Mouse (Mus musculus) hindbrain, embryonic 12.5 days (tissue): ENCODE measurements around the gene Cmya5. TPM values are rescaled to one million over a fixed set of nuclear protein-coding genes. Genes with fewer than 3 reads are reported as not detected.

Experiments
- ATAC-seq: fragments of 200-750 bp; cut with Nextera tagmentation; 2 replicates; pipeline ENCODE4 v1.8.0; 2017; ENCODE audit warnings: moderate TSS enrichment; ENCODE audit not compliant: low FRiP score
- H3K27ac ChIP-seq: fragments of 300-500 bp; sonication (generic); 2 replicates; pipeline ENCODE4 v1.5.1; 2016; ENCODE audit warnings: mild to moderate bottlenecking
- H3K27me3 ChIP-seq: fragments of 300-500 bp; sonication (generic); 2 replicates; pipeline ENCODE4 v1.6.1; 2016; ENCODE audit warnings: mild to moderate bottlenecking
- H3K36me3 ChIP-seq: fragments of 300-500 bp; sonication (generic); 2 replicates; pipeline ENCODE4 v1.6.1; 2016; ENCODE audit warnings: mild to moderate bottlenecking
- H3K4me1 ChIP-seq: fragments of 300-500 bp; sonication (generic); 2 replicates; pipeline ENCODE4 v1.6.1; 2016
- H3K4me2 ChIP-seq: fragments of 300-500 bp; sonication (generic); replicated peaks from 2 replicates; pipeline ENCODE4 v1.6.1; 2016; ENCODE audit warnings: mild to moderate bottlenecking
- H3K4me3 ChIP-seq: fragments of 300-500 bp; sonication (generic); 2 replicates; pipeline ENCODE4 v1.5.1; 2016; ENCODE audit warnings: mild to moderate bottlenecking
- H3K9ac ChIP-seq: fragments of 300-500 bp; sonication (generic); 2 replicates; pipeline ENCODE4 v1.6.1; 2016; ENCODE audit warnings: mild to moderate bottlenecking, moderate library complexity
- H3K9me3 ChIP-seq: fragments of 300-500 bp; sonication (generic); replicated peaks from 2 replicates; pipeline ENCODE4 v1.6.1; 2016; ENCODE audit warnings: mild to moderate bottlenecking
- WGBS: fragments of 180-500 bp; shearing (Covaris S2); methylation state at CpG from one replicate; pipeline ENCODE4 v1.1.7; 2016; 5-methylcytosine and 5-hydroxymethylcytosine counted together
- polyA plus RNA-seq: library from polyadenylated mRNA; unstranded; fragments of >200 nt; fragmentation: Nextera tagmentation; extraction: Ambion mirVana; gene quantifications from 2 replicates; pipeline ENCODE4 v1.2.1, GENCODE M21; 2016

Gene Cmya5
- polyA plus RNA-seq, 1 experiment from 2014 or later = 0.08 TPM

DNA sequence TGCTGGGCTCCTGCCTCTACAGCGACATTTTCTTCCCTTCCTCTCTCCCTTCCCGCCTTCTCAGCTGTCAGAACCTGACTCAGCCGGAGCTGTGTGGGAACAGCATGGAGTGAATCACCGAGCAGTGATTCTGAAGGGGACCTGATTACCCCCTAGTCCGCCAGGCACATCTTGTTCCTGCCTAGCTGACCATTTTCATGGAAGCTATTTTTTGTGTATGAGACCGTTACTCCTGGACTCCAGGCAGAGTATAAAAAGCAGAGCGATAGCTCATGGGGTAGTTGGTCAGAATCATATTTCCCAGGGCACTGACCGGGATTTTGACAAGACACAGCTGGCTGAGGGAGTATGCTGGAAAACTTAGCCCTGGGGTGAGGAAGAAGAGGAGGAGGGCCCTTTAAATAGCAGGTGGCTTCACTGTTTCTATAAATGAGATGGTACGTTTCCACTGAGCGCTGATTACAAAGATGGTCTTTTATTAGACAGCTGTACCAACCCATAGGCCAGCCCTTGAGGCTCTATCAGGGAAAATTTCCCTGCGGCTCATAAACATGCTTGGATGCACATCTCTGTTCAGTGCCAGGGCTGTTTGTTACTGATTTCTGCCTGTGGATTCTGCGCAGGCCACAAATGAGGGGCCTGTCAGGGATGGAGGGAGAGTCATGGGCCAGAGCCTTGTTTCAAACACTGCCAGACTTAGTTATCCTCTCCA, 143.7 kb downstream of the Cmya5 start:
- 77% methylated on average over 12 of the region's 12 CpGs for WGBS
- no peak for ATAC-seq

DNA sequence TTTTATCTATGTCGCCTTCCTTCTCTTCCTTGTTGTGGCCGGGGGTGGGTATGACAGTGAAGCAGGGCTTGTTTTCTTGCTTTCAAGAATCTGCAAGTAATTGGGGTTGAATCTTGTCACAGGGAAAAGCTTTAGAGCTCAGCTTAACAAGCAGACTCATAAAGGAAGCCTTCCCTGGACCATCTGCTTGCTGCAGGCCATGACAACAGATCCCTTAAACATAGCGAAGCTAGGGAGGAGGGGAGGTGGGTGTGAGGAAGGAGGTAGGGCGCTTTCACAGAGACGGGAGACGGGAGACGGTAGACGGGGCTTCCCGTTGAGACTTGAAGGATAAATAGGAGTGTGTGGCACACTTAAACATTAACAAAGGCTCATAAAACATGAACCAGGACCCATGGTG, 144.7 kb downstream of the Cmya5 start:
- no peak for ATAC-seq
- Histone ChIP-seq H3K4me3 (no peak overlapping the region), H3K4me2 (no peak overlapping the region), H3K36me3 (no peaks in the 10 kb centered on the region), H3K27me3 (no peaks in the 10 kb centered on the region), H3K9ac (no peak overlapping the region), H3K9me3 (no peaks in the 10 kb centered on the region), H3K4me1 (no peaks in the 10 kb centered on the region), H3K27ac (no peak overlapping the region)
- WGBS = 74% methylated on average over 9 of the region's 9 CpGs

More for the DNA sequence above, 143.7 kb downstream of the Cmya5 start:
- Histone ChIP-seq H3K9ac (no peak overlapping the region), H3K36me3 (no peaks in the 10 kb centered on the region), H3K27me3 (no peaks in the 10 kb centered on the region), H3K27ac (no peak overlapping the region), H3K4me3 (no peak overlapping the region), H3K9me3 (no peaks in the 10 kb centered on the region), H3K4me2 (no peak overlapping the region), H3K4me1 (no peaks in the 10 kb centered on the region)

DNA sequence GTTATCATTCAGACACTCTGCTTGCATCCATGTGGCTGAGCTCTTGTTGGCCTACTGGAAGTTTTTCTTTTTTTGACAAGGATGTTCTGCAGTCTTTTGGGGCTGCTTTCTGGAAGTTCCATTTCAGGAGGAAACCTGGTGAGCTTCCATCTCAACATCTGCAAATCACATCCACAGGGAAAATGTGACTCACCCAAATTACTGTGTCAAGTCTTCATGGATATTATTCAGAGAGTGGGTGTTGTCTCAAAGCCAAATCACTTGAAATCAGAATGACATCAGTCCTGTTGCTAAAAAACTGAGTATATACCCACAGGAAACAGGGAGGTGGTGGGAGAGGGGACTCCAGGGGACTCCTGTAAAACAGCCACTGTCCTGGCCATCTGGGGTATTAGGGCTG, 149.8 kb downstream of the Cmya5 start:
- ATAC-seq = no peak
- Histone ChIP-seq H3K9me3 (no peaks in the 10 kb centered on the region), H3K36me3 (no peaks in the 10 kb centered on the region)

DNA sequence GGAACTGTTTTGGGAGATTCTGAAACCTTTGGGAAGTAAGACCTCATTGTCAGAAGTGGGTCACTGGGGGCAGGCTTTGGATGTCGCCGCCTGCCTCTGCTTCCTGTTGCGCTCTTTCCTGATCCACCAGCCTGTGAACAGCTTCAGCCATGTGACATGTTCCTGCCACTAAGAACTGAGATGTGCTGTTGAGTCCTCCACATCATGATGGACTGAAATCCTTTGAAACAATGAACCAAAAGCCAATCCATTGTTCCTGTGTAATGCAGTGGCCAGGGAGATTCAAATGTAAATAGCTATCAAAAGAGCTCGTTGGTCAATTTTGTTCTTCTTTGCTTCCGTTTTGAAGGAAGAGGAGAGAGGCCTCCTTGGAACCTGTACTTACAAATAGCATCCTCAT, 151.7 kb downstream of the Cmya5 start:
- no peak for ATAC-seq
- 80% methylated on average over 5 of the region's 5 CpGs for WGBS
- Histone ChIP-seq H3K4me2 (no peak overlapping the region), H3K36me3 (no peaks in the 10 kb centered on the region), H3K9me3 (no peaks in the 10 kb centered on the region), H3K4me3 (no peak overlapping the region), H3K27me3 (no peaks in the 10 kb centered on the region), H3K9ac (no peak overlapping the region), H3K4me1 (no peaks in the 10 kb centered on the region), H3K27ac (no peak overlapping the region)

More for the DNA sequence above, 149.8 kb downstream of the Cmya5 start:
- Histone ChIP-seq H3K4me3 (no peak overlapping the region), H3K27ac (no peak overlapping the region), H3K4me1 (no peaks in the 10 kb centered on the region), H3K4me2 (no peak overlapping the region), H3K9ac (no peak overlapping the region), H3K27me3 (no peaks in the 10 kb centered on the region)

Other genes with a start within 250 kb of the Cmya5 start
- gene Tent2, start 47.7 kb upstream of the Cmya5 start, polyA plus RNA-seq = 55.7 and 64.0 TPM in 2 replicates
- gene Homer1, start 154.9 kb upstream of the Cmya5 start, polyA plus RNA-seq = 19.5 and 22.5 TPM in 2 replicates